Mouse (Mus musculus): ENCODE measurements at regions not wholly inside any gene's neighbourhood (a gene's known extent, or its start where the extent isn't known, plus 50 kb on each side); places are given as distances from the start of the nearest gene placed in this dataset.

GRCm38 (mm10) chr5:52092273-52092672, 98.0 kb downstream of the Dhx15 start:
- Histone ChIP-seq H3K27me3 (no peaks in the 10 kb centered on the region), H3K9ac (no peak overlapping the region), H3K4me2 (no peak overlapping the region), H3K27ac (no peak overlapping the region), H3K4me1 (no peaks in the 10 kb centered on the region), H3K9me3 (replicated peaks) (no peaks in the 10 kb centered on the region), H3K36me3 (ENCODE audit: poor library complexity, severe bottlenecking) (no peaks in the 10 kb centered on the region), H3K4me3 (no peak overlapping the region)
- ATAC-seq: no peak
- WGBS: 94% methylated on average over 4 of the region's 4 CpGs

GRCm38 (mm10) chr5:52088131-52088530, 102.2 kb downstream of the Dhx15 start:
- Histone ChIP-seq H3K4me1 (no peaks in the 10 kb centered on the region), H3K4me3 (no peak overlapping the region), H3K27me3 (no peaks in the 10 kb centered on the region), H3K27ac (no peak overlapping the region), H3K9ac (no peak overlapping the region), H3K36me3 (ENCODE audit: poor library complexity, severe bottlenecking) (no peaks in the 10 kb centered on the region), H3K4me2 (no peak overlapping the region), H3K9me3 (replicated peaks) (no peaks in the 10 kb centered on the region)
- no peak for ATAC-seq
- 77% methylated on average over 10 of the region's 10 CpGs for WGBS

- Histone ChIP-seq H3K4me1 (no peaks in the 10 kb centered on the region), H3K27me3 (no peaks in the 10 kb centered on the region), H3K36me3 (ENCODE audit: poor library complexity, severe bottlenecking) (no peaks in the 10 kb centered on the region), H3K27ac (no peak overlapping the region), H3K9ac (no peak overlapping the region), H3K4me3 (no peak overlapping the region), H3K9me3 (replicated peaks) (no peaks in the 10 kb centered on the region), H3K4me2 (no peak overlapping the region)
- ATAC-seq: no peak
- WGBS: 65% methylated on average over 7 of the region's 7 CpGs
Measured at GRCm38 (mm10) chr5:52086766-52087429, 103.4 kb downstream of the Dhx15 start.

- Histone ChIP-seq H3K9ac (no peak overlapping the region), H3K9me3 (replicated peaks) (no peaks in the 10 kb centered on the region), H3K4me1 (no peaks in the 10 kb centered on the region), H3K27me3 (no peaks in the 10 kb centered on the region), H3K4me2 (no peak overlapping the region), H3K36me3 (ENCODE audit: poor library complexity, severe bottlenecking) (no peaks in the 10 kb centered on the region), H3K27ac (no peak overlapping the region), H3K4me3 (no peak overlapping the region)
- ATAC-seq: no peak
- WGBS: 91% methylated on average over 4 of the region's 4 CpGs
Measured at GRCm38 (mm10) chr5:52080268-52080667, 110.0 kb downstream of the Dhx15 start.

- no peaks in the 10 kb centered on the region for H3K4me1 ChIP-seq
- H3K4me2 ChIP-seq: no peak overlapping the region
- H3K27me3 ChIP-seq: no peaks in the 10 kb centered on the region
- no peaks in the 10 kb centered on the region for H3K36me3 ChIP-seq (ENCODE audit: poor library complexity, severe bottlenecking)
- H3K27ac ChIP-seq: no peak overlapping the region
- H3K9ac ChIP-seq: no peak overlapping the region
- no peak overlapping the region for H3K4me3 ChIP-seq
- 0 out of 2 replicates have a peak, but pooled peaks cover 5% of the 10 kb centered on the region for H3K9me3 ChIP-seq (replicated peaks)
- WGBS: 89% methylated on average over 3 of the region's 3 CpGs
- no peak for ATAC-seq
Measured at GRCm38 (mm10) chr5:52077696-52078095, 112.6 kb downstream of the Dhx15 start.

- Histone ChIP-seq H3K36me3 (ENCODE audit: poor library complexity, severe bottlenecking) (no peaks in the 10 kb centered on the region), H3K4me3 (no peak overlapping the region), H3K27me3 (no peaks in the 10 kb centered on the region), H3K27ac (no peak overlapping the region), H3K4me2 (no peak overlapping the region), H3K9me3 (replicated peaks) (0 out of 2 replicates have a peak, but pooled peaks cover 5% of the 10 kb centered on the region), H3K4me1 (no peaks in the 10 kb centered on the region), H3K9ac (no peak overlapping the region)
- WGBS: 95% methylated on average over 2 of the region's 2 CpGs
- ATAC-seq: no peak
Measured at GRCm38 (mm10) chr5:52075096-52075495, 115.2 kb downstream of the Dhx15 start.

GRCm38 (mm10) chr5:52064804-52065451, 125.4 kb downstream of the Dhx15 start:
- Histone ChIP-seq H3K27ac (no peak overlapping the region), H3K9me3 (replicated peaks) (no peaks in the 10 kb centered on the region), H3K4me2 (no peak overlapping the region), H3K4me3 (no peak overlapping the region), H3K27me3 (no peaks in the 10 kb centered on the region), H3K9ac (no peak overlapping the region), H3K4me1 (no peaks in the 10 kb centered on the region), H3K36me3 (ENCODE audit: poor library complexity, severe bottlenecking) (no peaks in the 10 kb centered on the region)
- ATAC-seq: peak; percentile 92
- 33% methylated on average over 16 of the region's 16 CpGs for WGBS

- Histone ChIP-seq H3K9me3 (replicated peaks) (no peaks in the 10 kb centered on the region), H3K4me3 (no peak overlapping the region), H3K4me2 (no peak overlapping the region), H3K9ac (no peak overlapping the region), H3K27ac (no peak overlapping the region), H3K36me3 (ENCODE audit: poor library complexity, severe bottlenecking) (no peaks in the 10 kb centered on the region), H3K4me1 (no peaks in the 10 kb centered on the region), H3K27me3 (no peaks in the 10 kb centered on the region)
- WGBS: 84% methylated on average over 4 of the region's 4 CpGs
- no peak for ATAC-seq
Measured at GRCm38 (mm10) chr5:52062214-52062613, 128.1 kb downstream of the Dhx15 start.

- Histone ChIP-seq H3K9me3 (replicated peaks) (no peaks in the 10 kb centered on the region), H3K36me3 (ENCODE audit: poor library complexity, severe bottlenecking) (no peaks in the 10 kb centered on the region), H3K4me1 (no peaks in the 10 kb centered on the region), H3K27ac (no peak overlapping the region), H3K9ac (no peak overlapping the region), H3K4me3 (no peak overlapping the region), H3K4me2 (no peak overlapping the region), H3K27me3 (no peaks in the 10 kb centered on the region)
- no peak for ATAC-seq
- 80% methylated on average over 6 of the region's 6 CpGs for WGBS
Measured at GRCm38 (mm10) chr5:52061226-52061625, 129.1 kb downstream of the Dhx15 start.

- Histone ChIP-seq H3K9ac (no peak overlapping the region), H3K4me2 (no peak overlapping the region), H3K4me1 (no peaks in the 10 kb centered on the region), H3K36me3 (ENCODE audit: poor library complexity, severe bottlenecking) (no peaks in the 10 kb centered on the region), H3K4me3 (no peak overlapping the region), H3K27ac (no peak overlapping the region), H3K27me3 (no peaks in the 10 kb centered on the region), H3K9me3 (replicated peaks) (no peaks in the 10 kb centered on the region)
- WGBS: 76% methylated on average over 1 of the region's 1 CpGs
- ATAC-seq: no peak
Measured at GRCm38 (mm10) chr5:52057261-52057660, 133.1 kb downstream of the Dhx15 start.

- Histone ChIP-seq H3K4me3 (no peak overlapping the region), H3K9me3 (replicated peaks) (no peaks in the 10 kb centered on the region), H3K27me3 (no peaks in the 10 kb centered on the region), H3K27ac (no peak overlapping the region), H3K9ac (no peak overlapping the region; the same call in 1 of the 2 replicates), H3K36me3 (ENCODE audit: poor library complexity, severe bottlenecking) (no peaks in the 10 kb centered on the region), H3K4me2 (peak overlapping the region; percentile 10; the same call in 1 of the 2 replicates), H3K4me1 (peaks cover 7% of the 10 kb centered on the region; the same call in 1 of the 2 replicates)
- ATAC-seq: peak; percentile 71
- WGBS: 71% methylated on average over 4 of the region's 4 CpGs
Measured at GRCm38 (mm10) chr5:52052072-52052465, 138.2 kb downstream of the Dhx15 start.

GRCm38 (mm10) chr5:52051383-52052071, 138.8 kb downstream of the Dhx15 start:
- 46% methylated on average over 10 of the region's 10 CpGs for WGBS
- peaks cover 7% of the 10 kb centered on the region; the same call in 1 of the 2 replicates for H3K4me1 ChIP-seq
- H3K4me3 ChIP-seq: no peak overlapping the region
- ATAC-seq: peak; percentile 83
- no peaks in the 10 kb centered on the region for H3K27me3 ChIP-seq
- H3K9ac ChIP-seq: no peak overlapping the region
- H3K9me3 ChIP-seq (replicated peaks): no peaks in the 10 kb centered on the region
- H3K36me3 ChIP-seq (ENCODE audit: poor library complexity, severe bottlenecking): no peaks in the 10 kb centered on the region
- H3K4me2 ChIP-seq: peak overlapping the region; percentile 10; the same call in 1 of the 2 replicates
- no peak overlapping the region for H3K27ac ChIP-seq

All from forebrain, embryonic 13.5 days (tissue).